Mouse (Mus musculus): ENCODE results near the gene Rcn3.

GRCm38 (mm10) chr7:45056329-45056971 is 35.6 kb downstream of the Rcn3 start:
- no peak for TF ChIP-seq SRF (IDR thresholded peaks at IDR 0.05; ENCODE audit: control insufficient read depth, insufficient read length, low read depth)
- no peak for TF ChIP-seq MAX (IDR thresholded peaks at IDR 0.05; ENCODE audit: low read depth)
- no peak for TF ChIP-seq POLR2A (IDR thresholded peaks at IDR 0.05; ENCODE audit: insufficient read length, low read depth)
- TF ChIP-seq MYOD1 (IDR thresholded peaks at IDR 0.05; ENCODE audit: control insufficient read depth in 1 of 3, insufficient read length in 2 of 3, low read depth in 2 of 3), result no peak
- TF ChIP-seq POLR2AphosphoS2 (IDR thresholded peaks at IDR 0.05; ENCODE audit: insufficient read length, low read depth), result no peak
- no peak for TF ChIP-seq REST (IDR thresholded peaks at IDR 0.05; ENCODE audit: insufficient read depth, insufficient read length)
- TF ChIP-seq TCF12 (IDR thresholded peaks at IDR 0.05; ENCODE audit: insufficient read depth, poor library complexity, severe bottlenecking), result no peak
- no peak for TF ChIP-seq USF1 (IDR thresholded peaks at IDR 0.05; ENCODE audit: low read depth)

All from myocyte (in vitro differentiated cells).